Mouse (Mus musculus): ENCODE measurements at regions not wholly inside any gene's neighbourhood (a gene's known extent, or its start where the extent isn't known, plus 50 kb on each side); places are given as distances from the start of the nearest gene placed in this dataset.
A peak's percentile ranks its signal among the peaks of the same experiment; 100 is the strongest.
"Not testable (repeated sequence)": the region's sequence is repeated elsewhere in the genome, so short reads cannot be mapped to it uniquely, and the experiment has no call there.

- no peak for DNase-seq (ENCODE audit: low read depth, low spot score)
Measured at GRCm38 (mm10) chr12:64788761-64789160, 128.9 kb upstream of the Gm527 start.

- DNase-seq (ENCODE audit: low read depth, low spot score): not testable (repeated sequence)
Measured at GRCm38 (mm10) chr12:64808492-64808891, 109.2 kb upstream of the Gm527 start.

GRCm38 (mm10) chr12:64810081-64810480 is 107.6 kb upstream of the Gm527 start:
- no peak for DNase-seq (ENCODE audit: low read depth, low spot score)

- DNase-seq (ENCODE audit: low read depth, low spot score): no peak
Measured at GRCm38 (mm10) chr12:64815871-64816270, 101.8 kb upstream of the Gm527 start.

- DNase-seq (ENCODE audit: low read depth, low spot score): no peak
Measured at GRCm38 (mm10) chr12:64817056-64817810, 100.5 kb upstream of the Gm527 start.

GRCm38 (mm10) chr12:64820722-64821121 is 97.0 kb upstream of the Gm527 start:
- no peak for DNase-seq (ENCODE audit: low read depth, low spot score)

GRCm38 (mm10) chr12:64829662-64830249 is 88.0 kb upstream of the Gm527 start:
- DNase-seq (ENCODE audit: low read depth, low spot score): peak; percentile 26

GRCm38 (mm10) chr12:64832313-64833151 is 85.2 kb upstream of the Gm527 start:
- DNase-seq (ENCODE audit: low read depth, low spot score): no peak

- DNase-seq (ENCODE audit: low read depth, low spot score): peak; percentile 34
Measured at GRCm38 (mm10) chr12:64857709-64858108, 60.0 kb upstream of the Gm527 start.
